Mouse (Mus musculus): ENCODE data around the gene Brca2.

Brca2 gene

GRCm38 (mm10) chr5:150598202-150599119, 76.0 kb downstream of the Brca2 start:
- peak; percentile 39 for DNase-seq (ENCODE audit: low read depth, low spot score)

- DNase-seq (ENCODE audit: low read depth, low spot score): no peak
Measured at GRCm38 (mm10) chr5:150599301-150600294, 77.2 kb downstream of the Brca2 start.

GRCm38 (mm10) chr5:150600554-150601440, 78.4 kb downstream of the Brca2 start:
- no peak for DNase-seq (ENCODE audit: low read depth, low spot score)

GRCm38 (mm10) chr5:150601441-150602230, 79.2 kb downstream of the Brca2 start:
- no peak for DNase-seq (ENCODE audit: low read depth, low spot score)

GRCm38 (mm10) chr5:150606131-150606530, 83.7 kb downstream of the Brca2 start:
- no peak for DNase-seq (ENCODE audit: low read depth, low spot score)

GRCm38 (mm10) chr5:150607631-150608030, 85.2 kb downstream of the Brca2 start:
- DNase-seq (ENCODE audit: low read depth, low spot score): no peak

GRCm38 (mm10) chr5:150611136-150611535, 88.7 kb downstream of the Brca2 start:
- no peak for DNase-seq (ENCODE audit: low read depth, low spot score)

GRCm38 (mm10) chr5:150611697-150612096, 89.3 kb downstream of the Brca2 start:
- no peak for DNase-seq (ENCODE audit: low read depth, low spot score)

- no peak for DNase-seq (ENCODE audit: low read depth, low spot score)
Measured at GRCm38 (mm10) chr5:150614054-150614453, 91.6 kb downstream of the Brca2 start.

GRCm38 (mm10) chr5:150616216-150616615, 93.8 kb downstream of the Brca2 start:
- DNase-seq (ENCODE audit: low read depth, low spot score): no peak

GRCm38 (mm10) chr5:150616731-150617130, 94.3 kb downstream of the Brca2 start:
- DNase-seq (ENCODE audit: low read depth, low spot score): no peak

GRCm38 (mm10) chr5:150618599-150619355, 96.3 kb downstream of the Brca2 start:
- DNase-seq (ENCODE audit: low read depth, low spot score): no peak

Data from R1 (cell line).